Mouse (Mus musculus) forebrain, embryonic 16.5 days (tissue): ENCODE results near the gene Speg. TPM values are rescaled to one million over a fixed set of nuclear protein-coding genes. Genes with fewer than 3 reads are reported as not detected.

ENCODE experiments used
- ATAC-seq: fragments of 200-750 bp; cut with Nextera tagmentation; 2 replicates; pipeline ENCODE4 v1.8.0; 2017; ENCODE audit warnings: mild to moderate bottlenecking, moderate library complexity
- H3K27ac ChIP-seq: fragments of 300-500 bp; sonication (generic); 2 replicates; pipeline ENCODE4 v1.5.1; 2014; ENCODE audit warnings: low read length, control low read depth
- H3K27me3 ChIP-seq: fragments of 300-500 bp; sonication (generic); replicated peaks from 2 replicates; pipeline ENCODE4 v1.6.1; 2014; ENCODE audit warnings: low read length; ENCODE audit not compliant: control insufficient read depth, insufficient read depth
- H3K36me3 ChIP-seq: fragments of 300-500 bp; sonication (generic); 2 replicates; pipeline ENCODE4 v1.6.1; 2014; ENCODE audit not compliant: control insufficient read depth, insufficient read depth
- H3K4me1 ChIP-seq: fragments of 300-500 bp; sonication (generic); replicated peaks from 2 replicates; pipeline ENCODE4 v1.6.1; 2014; ENCODE audit warnings: low read length; ENCODE audit not compliant: control insufficient read depth, insufficient read depth
- H3K4me2 ChIP-seq: fragments of 300-500 bp; sonication (generic); 2 replicates; pipeline ENCODE4 v1.6.1; 2014; ENCODE audit warnings: mild to moderate bottlenecking, low read length, control low read depth
- H3K4me3 ChIP-seq: fragments of 300-500 bp; sonication (generic); replicated peaks from 2 replicates; pipeline ENCODE4 v1.5.1; 2014; ENCODE audit warnings: mild to moderate bottlenecking, low read length, control low read depth
- H3K9ac ChIP-seq: fragments of 300-500 bp; sonication (generic); replicated peaks from 2 replicates; pipeline ENCODE4 v1.6.1; 2014; ENCODE audit warnings: low read depth, low read length, control low read depth
- H3K9me3 ChIP-seq: fragments of 300-500 bp; sonication (generic); 2 replicates; pipeline ENCODE4 v1.6.1; 2016; ENCODE audit warnings: low read length; ENCODE audit not compliant: control insufficient read depth
- WGBS: fragments of 180-500 bp; shearing (Covaris S2); extraction: QIAGEN DNeasy Blood & Tissue Kit; methylation state at CpG from one replicate; pipeline ENCODE4 v1.1.7; 2014; 5-methylcytosine and 5-hydroxymethylcytosine counted together
- polyA plus RNA-seq: library from polyadenylated mRNA; unstranded; fragments of >200 nt; fragmentation: Nextera tagmentation; extraction: Ambion mirVana; gene quantifications from 2 replicates; pipeline ENCODE4 v1.2.1, GENCODE M21; 2015

Gene Speg
- polyA plus RNA-seq: 10.7 and 12.9 TPM in 2 replicates

DNA sequence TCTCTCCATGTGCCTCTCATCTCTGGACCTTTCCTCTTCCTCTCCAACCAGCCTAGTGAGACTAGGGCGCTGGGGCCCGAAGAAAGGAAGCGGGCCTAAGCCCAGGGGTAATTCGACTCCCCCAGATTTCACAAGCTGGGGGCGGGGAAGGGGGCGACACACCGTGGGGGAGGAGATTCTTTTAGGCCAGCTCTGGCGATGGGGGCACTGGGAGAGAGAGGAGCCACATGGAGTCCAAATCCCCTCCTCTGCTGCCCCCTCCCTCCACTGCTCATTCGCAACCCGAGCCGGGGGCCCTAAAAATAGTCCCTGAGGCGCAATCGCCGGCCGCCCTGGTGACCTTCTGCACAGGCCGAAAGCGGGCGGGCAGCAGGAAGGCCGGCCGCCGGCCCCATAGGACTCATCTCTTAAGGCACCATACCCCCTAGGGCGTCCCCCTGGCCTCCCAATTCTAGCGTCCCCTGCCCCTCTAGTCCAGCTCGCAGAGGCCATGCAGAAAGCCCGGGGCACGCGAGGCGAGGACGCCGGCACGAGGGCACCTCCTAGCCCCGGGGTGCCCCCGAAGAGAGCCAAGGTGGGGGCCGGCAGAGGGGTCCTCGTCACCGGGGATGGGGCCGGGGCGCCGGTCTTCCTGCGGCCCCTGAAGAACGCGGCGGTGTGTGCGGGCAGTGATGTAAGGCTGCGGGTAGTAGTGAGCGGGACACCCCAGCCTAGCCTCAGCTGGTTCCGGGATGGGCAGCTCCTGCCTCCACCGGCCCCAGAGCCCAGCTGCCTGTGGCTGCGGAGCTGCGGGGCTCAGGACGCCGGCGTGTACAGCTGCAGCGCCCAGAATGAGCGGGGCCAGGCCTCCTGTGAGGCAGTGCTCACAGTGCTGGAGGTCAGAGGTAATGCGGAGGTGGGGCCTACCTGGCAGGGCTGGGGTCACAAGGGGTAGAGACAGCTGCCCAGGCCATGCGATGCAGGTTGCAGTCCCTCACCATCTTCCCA, at the start of gene Speg:
Speg (plus strand) TSS at position 348 of the 987 bp plus-strand sequence.
- no peak within 1 kb of the TSS for H3K27ac ChIP-seq
- no peaks in the 10 kb centered on the region for H3K36me3 ChIP-seq
- peak within 1 kb of the TSS; percentile 39 for H3K4me2 ChIP-seq
- H3K9ac ChIP-seq: peak within 1 kb of the TSS; percentile 12; the same call in 1 of the 2 replicates
- H3K27me3 ChIP-seq: peaks cover 13% of the 10 kb centered on the region
- 10% methylated on average over 53 of the region's 57 CpGs for WGBS
- H3K4me1 ChIP-seq: peaks cover 6% of the 10 kb centered on the region
- H3K9me3 ChIP-seq: no peaks in the 10 kb centered on the region
- 0 out of 2 replicates have a peak, but pooled peaks have one; percentile 19 for ATAC-seq
- peak within 1 kb of the TSS; percentile 14; the same call in 1 of the 2 replicates for H3K4me3 ChIP-seq

DNA sequence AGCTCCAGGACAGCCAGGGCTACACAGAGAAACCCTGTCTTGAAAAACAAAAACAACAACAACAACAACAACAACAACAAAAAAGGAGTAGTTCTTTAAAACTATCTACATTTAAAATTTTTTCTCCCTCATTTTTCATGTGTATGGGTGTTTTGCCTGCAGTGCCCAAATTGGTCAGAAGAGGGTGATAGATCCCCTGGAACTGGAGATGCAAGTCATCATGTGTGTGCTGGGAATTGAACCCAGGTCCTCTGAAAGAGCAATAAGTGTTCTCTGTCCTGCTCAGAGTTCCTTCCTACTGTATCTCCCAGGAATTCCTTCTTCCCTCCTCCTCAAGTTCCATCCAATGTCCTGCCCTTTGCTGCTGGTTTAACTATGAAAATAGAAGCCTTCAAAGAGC, 47.6 kb upstream of the Speg start:
- ATAC-seq: no peak
- H3K9ac ChIP-seq: no peak overlapping the region
- no peaks in the 10 kb centered on the region for H3K4me1 ChIP-seq
- H3K9me3 ChIP-seq: peaks cover 2% of the 10 kb centered on the region; the same call in 1 of the 2 replicates
- H3K4me2 ChIP-seq: no peak overlapping the region
- no peak overlapping the region for H3K4me3 ChIP-seq
- no peak overlapping the region for H3K27ac ChIP-seq
- H3K27me3 ChIP-seq: no peaks in the 10 kb centered on the region
- no peaks in the 10 kb centered on the region for H3K36me3 ChIP-seq

DNA sequence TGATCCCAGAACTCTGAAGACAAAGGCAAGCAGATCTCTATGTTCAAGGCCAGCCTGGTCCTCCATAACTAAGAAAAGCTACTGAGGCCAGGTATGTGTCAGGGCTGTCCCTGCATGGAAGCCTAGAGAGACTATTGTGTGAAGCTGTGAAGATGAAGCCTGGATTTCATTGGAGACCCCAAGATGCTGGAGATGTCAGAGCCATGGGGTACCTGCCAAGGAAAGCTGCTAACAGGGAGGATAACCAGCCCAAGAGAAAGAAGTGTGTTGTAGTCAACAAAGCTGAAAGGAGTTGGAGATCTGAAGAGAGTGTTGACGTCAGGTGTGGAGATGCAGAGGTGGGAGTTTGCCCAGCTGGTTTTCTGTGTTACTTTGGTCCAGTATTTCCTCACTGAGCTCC, 43.8 kb upstream of the Speg start:
- 88% methylated on average over 1 of the region's 1 CpGs for WGBS
- Histone ChIP-seq H3K27me3 (no peaks in the 10 kb centered on the region), H3K4me1 (no peaks in the 10 kb centered on the region), H3K36me3 (no peaks in the 10 kb centered on the region), H3K27ac (no peak overlapping the region), H3K9ac (no peak overlapping the region), H3K4me3 (no peak overlapping the region), H3K9me3 (peaks cover 2% of the 10 kb centered on the region; the same call in 1 of the 2 replicates), H3K4me2 (no peak overlapping the region)
- no peak for ATAC-seq

- H3K4me3 ChIP-seq: no peak overlapping the region
- no peak for ATAC-seq
- peaks cover 2% of the 10 kb centered on the region; the same call in 1 of the 2 replicates for H3K4me1 ChIP-seq
- H3K9ac ChIP-seq: no peak overlapping the region
- H3K4me2 ChIP-seq: no peak overlapping the region
- no peak overlapping the region for H3K27ac ChIP-seq
- no peaks in the 10 kb centered on the region for H3K36me3 ChIP-seq
- 74% methylated on average over 3 of the region's 3 CpGs for WGBS
- no peaks in the 10 kb centered on the region for H3K9me3 ChIP-seq
- H3K27me3 ChIP-seq: no peaks in the 10 kb centered on the region
These were observed 38.6 kb upstream of the Speg start for GRCm38 (mm10) chr1:75336461-75336860.

GRCm38 (mm10) chr1:75337097-75337496, 38.0 kb upstream of the Speg start:
- Histone ChIP-seq H3K4me1 (peaks cover 2% of the 10 kb centered on the region; the same call in 1 of the 2 replicates), H3K27ac (no peak overlapping the region), H3K4me3 (no peak overlapping the region), H3K4me2 (no peak overlapping the region), H3K9ac (no peak overlapping the region), H3K9me3 (no peaks in the 10 kb centered on the region), H3K36me3 (no peaks in the 10 kb centered on the region), H3K27me3 (no peaks in the 10 kb centered on the region)
- WGBS: 83% methylated on average over 9 of the region's 9 CpGs
- ATAC-seq: no peak

DNA sequence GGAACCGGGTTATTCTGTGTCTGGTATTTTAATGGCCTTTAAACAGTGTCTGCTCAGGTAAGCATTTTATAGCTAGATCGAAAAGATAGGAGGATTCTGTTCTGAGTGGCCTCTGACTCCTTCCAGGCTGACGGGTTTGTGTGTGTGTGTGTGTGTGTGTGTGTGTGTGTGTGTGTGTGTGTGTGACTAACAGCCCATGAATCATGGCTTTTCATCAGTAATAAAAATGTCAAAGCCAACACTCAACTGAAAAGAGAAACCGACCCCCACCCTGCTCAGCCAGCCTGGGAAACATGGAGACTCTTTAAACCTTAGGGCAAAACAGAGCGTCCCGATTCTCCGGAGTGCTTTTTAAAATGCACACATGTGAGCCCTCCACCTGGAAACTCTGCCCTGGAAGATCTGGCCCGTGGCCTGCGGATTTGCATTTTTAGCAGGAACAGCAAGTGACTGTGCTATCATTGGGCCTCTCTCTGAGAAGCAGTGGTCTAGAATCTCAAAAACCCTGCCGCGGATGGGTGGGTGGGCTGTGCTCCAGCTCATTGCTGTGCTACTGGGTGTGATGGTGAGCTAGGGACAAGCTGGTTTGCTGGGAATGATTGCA, 36.9 kb upstream of the Speg start:
- Histone ChIP-seq H3K4me2 (no peak overlapping the region), H3K36me3 (no peaks in the 10 kb centered on the region), H3K9me3 (no peaks in the 10 kb centered on the region), H3K27me3 (no peaks in the 10 kb centered on the region), H3K9ac (no peak overlapping the region), H3K27ac (no peak overlapping the region), H3K4me3 (no peak overlapping the region), H3K4me1 (peaks cover 2% of the 10 kb centered on the region; the same call in 1 of the 2 replicates)
- WGBS: 38% methylated on average over 11 of the region's 11 CpGs
- no peak for ATAC-seq

DNA sequence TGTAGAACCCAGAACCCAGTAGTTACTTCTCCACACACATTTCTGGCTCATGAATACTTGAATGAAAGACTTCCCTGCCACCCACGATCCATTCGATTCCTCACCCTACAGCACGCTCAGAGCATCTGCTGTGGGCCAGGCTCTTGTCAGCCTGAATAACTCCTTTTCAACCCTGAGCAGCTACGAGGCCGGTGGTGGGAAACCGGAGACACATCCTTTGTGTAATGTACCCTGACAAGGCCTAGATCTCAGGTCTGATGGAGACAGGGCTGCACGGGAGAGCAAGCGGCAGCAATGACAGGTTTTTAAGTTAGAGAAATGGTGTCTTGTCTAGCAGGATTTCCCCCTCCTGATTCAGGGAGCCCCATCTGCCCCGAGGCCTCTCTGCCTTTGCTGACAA, 35.8 kb upstream of the Speg start:
- Histone ChIP-seq H3K27ac (no peak overlapping the region), H3K27me3 (no peaks in the 10 kb centered on the region), H3K4me2 (no peak overlapping the region), H3K36me3 (no peaks in the 10 kb centered on the region), H3K4me3 (no peak overlapping the region), H3K9me3 (no peaks in the 10 kb centered on the region), H3K4me1 (peaks cover 2% of the 10 kb centered on the region; the same call in 1 of the 2 replicates), H3K9ac (no peak overlapping the region)
- 41% methylated on average over 9 of the region's 9 CpGs for WGBS
- no peak for ATAC-seq

DNA sequence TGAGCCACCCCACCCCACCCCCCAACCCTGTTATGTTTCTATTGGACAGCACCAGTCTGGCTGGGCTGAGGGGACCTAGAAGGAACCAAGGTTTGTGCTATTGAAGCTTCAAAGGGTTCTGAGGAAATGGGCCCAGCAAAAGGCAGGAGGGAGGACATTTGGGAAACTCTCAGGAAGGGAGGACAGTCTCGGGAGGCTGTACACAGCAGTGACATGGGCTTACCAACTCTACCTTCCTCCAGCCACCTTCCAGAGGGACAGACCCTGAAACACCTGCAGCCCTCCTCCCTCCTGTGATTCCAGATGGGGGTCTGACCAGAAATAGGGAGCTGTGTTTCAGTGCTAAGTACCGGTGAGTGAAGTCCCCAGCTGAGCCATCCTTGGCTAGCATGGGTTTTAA, 34.6 kb upstream of the Speg start:
- H3K27ac ChIP-seq: no peak overlapping the region
- no peak for ATAC-seq
- no peaks in the 10 kb centered on the region for H3K9me3 ChIP-seq
- H3K36me3 ChIP-seq: no peaks in the 10 kb centered on the region
- no peak overlapping the region for H3K9ac ChIP-seq
- H3K4me3 ChIP-seq: no peak overlapping the region
- WGBS: 61% methylated on average over 2 of the region's 2 CpGs
- no peak overlapping the region for H3K4me2 ChIP-seq
- H3K4me1 ChIP-seq: peaks cover 6% of the 10 kb centered on the region; the same call in 1 of the 2 replicates
- no peaks in the 10 kb centered on the region for H3K27me3 ChIP-seq

- ATAC-seq: peak; percentile 76
- 0% methylated on average over 8 of the region's 8 CpGs for WGBS
- Histone ChIP-seq H3K27me3 (no peaks in the 10 kb centered on the region), H3K36me3 (no peaks in the 10 kb centered on the region), H3K4me1 (peaks cover 6% of the 10 kb centered on the region; the same call in 1 of the 2 replicates), H3K27ac (no peak overlapping the region), H3K9me3 (no peaks in the 10 kb centered on the region), H3K9ac (no peak overlapping the region), H3K4me2 (no peak overlapping the region), H3K4me3 (no peak overlapping the region)
These were observed 32.2 kb upstream of the Speg start for GRCm38 (mm10) chr1:75342874-75343416.
